Mouse (Mus musculus) megakaryocyte, adult 5-6 weeks (primary cell): ENCODE data around the gene Gstm4. TPM values are rescaled to one million over a fixed set of nuclear protein-coding genes. Genes with fewer than 3 reads are reported as not detected.
A peak's percentile ranks its signal among the peaks of the same experiment; 100 is the strongest.
"Not testable (repeated sequence)": the region's sequence is repeated elsewhere in the genome, so short reads cannot be mapped to it uniquely, and the experiment has no call there.

ENCODE experiments used
- ATAC-seq: 2 replicates; pipeline ENCODE4 v1.8.0; 2016; ENCODE audit warnings: mild to moderate bottlenecking, inconsistent platforms; ENCODE audit not compliant: poor library complexity, severe bottlenecking
- total RNA-seq, 2 experiments: library from RNA; stranded (forward) in 1 of 2; stranded (reverse) in 1 of 2; fragments of 153-499, 151-499 nt in 1 of 2; fragments of 221-1000, 200-1000 nt in 1 of 2; gene quantifications; 2 replicates each; pipeline versions ENCODE4 v1.2.3 to v1.2.4; 2015 to 2017

Gstm4 gene
- total RNA-seq, 2 experiments from 2014 or later: 6.5 to 10.1 TPM

DNA sequence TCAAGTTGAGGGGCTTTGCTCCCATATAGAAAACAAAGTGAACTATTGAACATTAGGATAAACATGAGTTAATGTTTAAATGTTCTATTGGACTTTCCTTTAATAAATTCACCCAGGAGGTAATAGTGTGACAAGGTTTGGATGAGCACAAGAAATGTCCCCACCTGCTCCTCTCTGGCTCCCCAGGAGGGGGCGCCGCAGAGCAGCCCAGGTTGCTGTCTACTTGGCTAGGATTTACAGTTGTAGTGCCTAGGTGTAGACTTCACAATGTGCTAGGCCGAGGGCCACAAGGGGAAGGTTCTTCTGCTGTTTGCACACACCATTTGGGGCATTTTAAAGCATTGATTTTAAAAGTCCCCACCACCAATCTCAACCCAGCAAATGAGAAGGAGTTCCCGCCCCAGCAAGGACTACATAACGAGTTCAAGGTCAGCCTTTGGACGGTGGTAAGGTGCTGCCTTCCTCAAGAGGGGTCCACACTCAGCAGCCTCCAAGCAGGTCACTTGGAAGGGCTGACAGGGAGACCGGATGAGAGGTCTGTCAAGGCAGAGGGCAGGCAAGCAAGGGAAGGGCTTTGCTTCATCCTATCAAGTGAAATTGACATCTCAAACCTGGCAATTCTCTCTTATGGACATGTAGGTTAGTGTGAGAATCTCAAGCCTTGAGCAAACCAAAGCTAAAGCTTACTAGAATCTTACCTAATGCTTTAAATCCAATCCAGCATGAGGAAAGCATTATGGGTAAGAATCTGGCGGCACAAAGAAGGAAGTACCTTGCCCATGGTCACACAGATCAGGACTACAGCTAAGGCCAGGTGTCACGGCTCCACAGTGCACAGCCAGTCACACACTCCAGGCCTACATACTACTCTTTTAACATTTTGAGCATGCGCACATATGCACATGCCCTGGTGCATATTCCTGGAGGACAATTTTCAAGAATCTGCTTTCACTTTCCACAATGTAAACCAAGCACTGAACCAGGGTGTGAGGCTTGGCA lies 25.9 kb upstream of the Gstm4 start:
- ATAC-seq: peak; percentile 96

DNA sequence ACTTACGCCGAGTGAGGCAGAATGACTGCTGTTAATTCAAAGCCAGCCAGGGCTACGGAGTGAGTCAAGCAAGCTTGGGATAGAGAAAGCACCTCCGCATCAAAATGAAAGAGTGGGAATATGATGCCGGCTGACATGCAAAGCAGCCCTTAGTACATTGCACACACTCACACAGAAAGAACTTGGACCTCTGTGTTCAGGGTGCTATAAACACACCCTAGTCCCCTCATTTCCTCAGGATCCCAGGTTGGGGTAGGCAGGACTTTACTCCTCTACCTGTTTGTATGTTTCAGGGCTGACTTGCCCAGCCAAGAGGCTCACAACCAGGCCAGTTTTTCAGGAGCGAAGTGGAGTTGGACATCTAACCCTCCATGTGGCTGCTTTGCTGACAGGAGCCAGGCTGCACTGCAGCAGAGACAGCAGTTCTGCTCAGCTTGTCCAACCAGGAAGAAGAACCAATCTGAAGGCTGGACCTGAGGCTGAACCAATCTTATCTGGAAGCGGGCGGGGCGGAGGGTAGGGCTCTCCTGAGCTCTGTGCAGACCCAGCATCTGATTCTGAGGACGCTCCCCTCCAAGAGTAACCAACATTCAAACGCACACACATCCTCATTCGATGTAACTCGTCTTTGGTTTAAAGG lies 24.7 kb upstream of the Gstm4 start:
- ATAC-seq: peak; percentile 65

- no peak for ATAC-seq
Measured at GRCm38 (mm10) chr3:108068826-108069225, 24.1 kb upstream of the Gstm4 start.

GRCm38 (mm10) chr3:108067370-108067934 lies 22.8 kb upstream of the Gstm4 start:
- no peak for ATAC-seq

DNA sequence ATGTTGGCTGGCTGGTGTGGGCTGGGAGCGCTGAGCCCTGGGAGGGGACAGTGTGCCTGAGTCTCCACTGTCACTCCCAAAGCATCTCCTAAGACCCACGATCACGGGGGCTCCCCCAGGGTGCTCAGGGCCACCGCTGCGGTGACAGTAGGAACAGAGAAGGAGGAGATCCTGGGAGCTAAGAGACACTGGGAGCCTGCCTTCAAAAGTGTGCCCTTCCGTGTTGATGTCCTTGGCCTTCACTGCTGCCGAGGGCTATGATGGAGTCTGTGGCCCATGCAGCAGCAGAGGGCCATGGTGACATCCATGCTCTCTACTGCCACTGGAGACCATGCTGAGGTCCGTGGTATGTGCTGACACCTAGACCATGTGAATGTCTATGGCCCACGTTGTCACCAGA lies 20.9 kb upstream of the Gstm4 start:
- no peak for ATAC-seq

DNA sequence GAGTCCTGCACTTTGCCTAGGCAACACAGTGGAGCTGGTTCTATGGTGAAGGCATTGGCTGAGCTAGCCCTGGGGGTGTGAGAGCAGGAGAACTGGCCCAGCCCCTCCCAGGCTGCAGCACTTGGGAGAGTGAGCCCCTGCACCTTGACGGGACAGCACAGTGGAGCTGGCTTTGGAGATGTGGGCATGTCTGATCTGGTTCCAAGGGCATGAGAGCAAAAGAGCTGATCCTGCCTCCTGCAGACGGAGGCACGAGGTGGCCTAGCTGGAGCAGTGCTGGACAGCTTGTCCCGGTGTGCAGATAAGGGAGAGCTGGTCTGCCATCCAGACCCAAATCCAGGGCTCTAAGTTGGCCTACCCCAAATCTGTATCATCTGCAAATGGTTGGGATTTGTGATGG lies 20.0 kb upstream of the Gstm4 start:
- ATAC-seq: no peak

DNA sequence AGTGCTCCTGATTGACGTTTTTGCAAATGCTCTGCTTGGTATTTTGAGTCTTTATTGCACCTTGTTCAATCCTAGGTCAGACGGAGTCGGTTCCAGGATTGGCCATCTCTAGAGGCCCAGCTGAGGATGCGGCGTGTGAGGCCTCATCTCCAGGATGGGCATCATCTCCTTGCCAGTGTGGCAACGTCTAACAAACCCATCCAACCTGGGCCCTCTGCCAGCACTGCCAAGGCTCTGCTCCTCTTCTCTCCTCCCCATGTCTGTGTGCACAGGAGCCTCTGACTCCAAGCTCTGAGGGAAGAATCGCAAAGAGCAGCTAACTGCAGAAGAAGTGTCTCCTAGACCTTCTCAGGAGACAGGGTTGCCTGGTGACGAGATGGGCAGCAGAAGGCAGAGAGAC lies 18.0 kb upstream of the Gstm4 start:
- no peak for ATAC-seq

- peak; percentile 87 for ATAC-seq
Measured at GRCm38 (mm10) chr3:108061420-108061819, 16.7 kb upstream of the Gstm4 start.

- ATAC-seq: peak; percentile 91
Measured at GRCm38 (mm10) chr3:108050493-108050892, 5.8 kb upstream of the Gstm4 start.

- no peak for ATAC-seq
Measured at GRCm38 (mm10) chr3:108048306-108048705, 3.6 kb upstream of the Gstm4 start.

DNA sequence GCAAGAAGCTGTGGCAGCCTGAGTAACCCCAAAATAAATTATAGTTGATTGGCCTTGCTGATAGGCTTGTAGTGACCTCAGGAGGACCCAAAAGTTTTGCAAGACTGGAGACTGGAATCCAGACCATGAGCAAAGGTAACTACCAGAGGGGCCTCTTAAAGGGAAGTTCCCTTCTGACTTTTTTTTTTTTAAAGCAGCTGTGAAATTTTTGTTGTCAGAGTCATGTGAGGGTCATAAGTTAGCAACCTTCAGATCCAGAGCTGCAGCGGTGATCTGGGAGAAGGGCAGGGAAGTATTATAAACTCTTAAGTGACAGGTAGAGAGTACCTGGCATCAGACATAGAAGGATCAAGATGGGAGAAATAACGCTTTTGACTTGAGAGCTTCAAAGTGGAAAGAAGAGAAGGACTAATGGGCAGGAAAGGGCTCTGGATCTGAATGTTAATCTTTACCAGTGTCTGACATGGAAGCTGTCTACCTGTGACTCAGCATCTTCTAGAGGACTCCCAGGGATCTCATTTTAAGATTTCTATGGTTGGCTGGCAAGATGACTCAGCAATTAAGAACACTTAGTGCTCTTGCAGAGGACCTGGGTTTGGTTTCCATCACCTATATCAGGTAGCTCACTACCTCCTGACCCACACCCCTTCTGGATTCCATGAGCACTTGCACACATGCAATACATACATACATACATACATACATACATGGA lies 2.4 kb upstream of the Gstm4 start:
- no peak for ATAC-seq

- no peak for ATAC-seq
Measured at GRCm38 (mm10) chr3:108033156-108033555, 11.5 kb downstream of the Gstm4 start.

DNA sequence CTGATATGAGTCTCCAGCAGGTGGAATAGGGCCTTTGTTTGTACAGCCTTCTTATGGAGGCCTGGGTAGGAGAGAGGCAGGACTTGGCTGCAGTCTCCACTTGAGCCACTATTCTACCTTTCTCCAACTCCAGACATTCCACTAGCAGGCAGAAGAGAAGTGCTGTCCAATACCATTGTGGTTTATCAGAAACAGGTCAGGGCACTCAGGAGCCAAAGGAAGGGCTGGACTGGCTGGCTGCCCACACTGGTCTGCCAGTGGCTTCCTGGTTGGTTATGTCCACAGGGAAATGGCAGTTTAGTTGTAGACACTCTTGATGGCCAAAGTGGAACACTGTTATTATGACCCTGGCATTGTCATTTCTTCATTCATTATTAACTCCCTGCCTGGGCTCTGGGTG lies 12.6 kb downstream of the Gstm4 start:
- no peak for ATAC-seq

DNA sequence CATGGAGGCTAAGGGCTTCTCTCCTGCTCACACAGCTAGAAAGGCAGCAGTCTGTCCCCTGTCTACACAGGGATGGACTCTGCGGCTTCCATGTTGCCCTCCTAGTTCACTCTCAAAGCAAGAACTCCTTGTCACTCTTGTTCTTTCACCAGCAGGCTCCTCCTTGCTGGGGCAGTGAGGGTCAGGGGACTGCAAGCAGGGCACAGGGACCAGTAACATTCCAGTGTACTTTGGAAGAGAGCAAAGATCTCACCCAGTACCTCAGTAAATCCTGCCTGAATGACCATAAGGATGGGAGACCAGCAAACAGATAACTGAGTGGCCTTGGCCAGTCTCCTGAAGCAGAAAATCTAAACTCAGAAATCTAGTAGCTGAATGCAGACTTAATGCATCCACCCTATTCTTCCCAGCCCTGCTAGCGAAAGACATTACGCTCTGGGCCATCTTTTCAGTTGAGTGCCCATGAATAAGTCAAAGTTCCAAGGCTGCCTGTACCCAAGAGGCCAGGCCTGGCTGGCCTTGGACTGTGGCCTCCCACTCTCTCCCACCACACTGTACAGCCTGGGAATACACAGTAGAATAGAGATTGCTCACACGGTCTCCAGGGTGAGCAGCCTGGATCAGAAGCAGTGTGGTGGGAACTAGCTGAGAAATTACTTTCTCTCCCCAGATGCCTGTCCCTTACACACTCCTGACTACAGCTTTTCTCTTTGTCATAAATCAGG lies 15.9 kb downstream of the Gstm4 start:
- no peak for ATAC-seq

DNA sequence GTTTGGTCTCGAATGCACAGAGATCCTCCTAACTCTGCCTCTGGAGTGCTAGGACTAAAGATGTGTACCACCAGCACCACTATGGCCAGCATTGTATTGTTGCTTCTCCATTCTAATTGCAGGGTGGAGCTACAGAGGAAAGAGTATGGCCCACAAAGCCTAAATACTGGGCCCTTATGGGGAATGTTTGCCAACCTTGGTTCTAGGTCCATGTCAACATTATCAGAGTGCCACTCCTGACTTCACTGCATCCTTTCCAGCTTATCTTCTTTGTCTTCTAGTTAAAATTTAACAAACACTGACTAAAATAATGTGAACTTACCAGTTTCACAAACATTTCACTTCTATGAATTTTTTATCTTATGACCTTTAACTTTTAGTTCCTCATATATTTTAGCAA lies 18.1 kb downstream of the Gstm4 start:
- ATAC-seq: no peak

GRCm38 (mm10) chr3:108026049-108026448 lies 18.6 kb downstream of the Gstm4 start:
- no peak for ATAC-seq

GRCm38 (mm10) chr3:108025318-108025717 lies 19.4 kb downstream of the Gstm4 start:
- no peak for ATAC-seq

DNA sequence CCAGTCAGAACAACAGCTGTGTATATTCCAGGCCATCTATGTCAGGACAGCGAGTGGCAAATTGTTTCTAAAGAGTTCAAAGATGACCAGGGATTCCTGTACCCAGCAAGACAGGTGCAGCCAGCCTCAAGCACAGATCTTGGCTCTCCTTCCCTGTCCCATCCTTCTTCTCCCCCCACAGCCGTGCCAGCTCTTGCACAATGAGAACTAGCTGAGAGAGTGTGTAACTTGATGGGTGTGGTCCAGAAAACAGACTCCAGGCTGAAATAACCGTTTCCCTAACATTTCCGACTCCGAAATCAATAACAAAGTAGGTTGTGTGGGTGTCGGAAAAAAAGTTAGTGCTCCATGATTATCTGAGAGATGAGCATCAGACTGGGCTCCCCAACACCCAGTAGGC lies 22.0 kb downstream of the Gstm4 start:
- ATAC-seq: peak; percentile 45

- ATAC-seq: not testable (repeated sequence)
Measured at GRCm38 (mm10) chr3:108020351-108021022, 24.2 kb downstream of the Gstm4 start.

DNA sequence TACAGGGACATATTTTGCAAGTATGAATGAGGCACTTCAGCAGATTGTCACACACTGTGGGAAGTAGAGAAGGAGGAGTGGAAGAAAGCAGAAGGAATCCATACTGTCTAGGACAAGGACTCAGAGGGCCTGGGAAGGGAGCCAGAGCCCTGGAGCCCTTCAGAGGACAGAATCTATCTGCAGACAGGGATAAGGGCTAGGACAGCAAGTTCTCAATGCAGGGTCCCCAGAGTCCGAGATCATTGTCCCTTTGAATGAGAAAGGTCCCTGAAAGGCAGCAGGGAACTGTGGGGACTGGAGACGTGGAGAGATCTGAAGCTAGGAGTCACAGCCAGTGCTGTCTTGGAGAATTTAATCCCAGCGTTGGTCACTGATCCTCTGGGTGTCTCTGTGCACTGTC lies 25.5 kb downstream of the Gstm4 start:
- not testable (repeated sequence) for ATAC-seq
